Mouse (Mus musculus) limb, embryonic 11.5 days (tissue): Measurements from ENCODE around the gene Angptl7. TPM values are rescaled to one million over a fixed set of nuclear protein-coding genes. Genes with fewer than 3 reads are reported as not detected.

Experiments
- ATAC-seq: fragments of 200-750 bp; cut with Nextera tagmentation; 2 replicates; pipeline ENCODE4 v1.8.0; 2017; ENCODE audit warnings: low read depth; ENCODE audit not compliant: insufficient number of reproducible peaks, low FRiP score, low TSS enrichment
- DNase-seq: peaks from one replicate; pipeline ENCODE4 v3.0.0-alpha.2; 2015; ENCODE audit warnings: low spot score
- H3K27ac ChIP-seq: fragments of 300-500 bp; sonication (generic); replicated peaks from 2 replicates; pipeline ENCODE4 v1.5.1; 2014; ENCODE audit warnings: low read depth, mild to moderate bottlenecking, low read length
- H3K27me3 ChIP-seq: fragments of 300-500 bp; sonication (generic); 2 replicates; pipeline ENCODE4 v1.6.1; 2014; ENCODE audit warnings: mild to moderate bottlenecking, low read length, mixed read lengths; ENCODE audit not compliant: control insufficient read depth, insufficient read depth
- H3K36me3 ChIP-seq: fragments of 300-500 bp; sonication (generic); 2 replicates; pipeline ENCODE4 v1.6.1; 2014; ENCODE audit warnings: mild to moderate bottlenecking, low read length, moderate library complexity, mixed read lengths; ENCODE audit not compliant: control insufficient read depth, insufficient read depth
- H3K4me1 ChIP-seq: fragments of 300-500 bp; sonication (generic); 2 replicates; pipeline ENCODE4 v1.6.1; 2014; ENCODE audit warnings: low read length, mixed read lengths; ENCODE audit not compliant: control insufficient read depth, insufficient read depth
- H3K4me2 ChIP-seq: fragments of 300-500 bp; sonication (generic); 2 replicates; pipeline ENCODE4 v1.6.1; 2014; ENCODE audit warnings: low read depth, mild to moderate bottlenecking, moderate library complexity; ENCODE audit not compliant: severe bottlenecking
- H3K4me3 ChIP-seq: fragments of 300-500 bp; sonication (generic); 2 replicates; pipeline ENCODE4 v1.5.1; 2014; ENCODE audit warnings: low read depth, low read length
- H3K9ac ChIP-seq: fragments of 300-500 bp; sonication (generic); 2 replicates; pipeline ENCODE4 v1.6.1; 2014; ENCODE audit warnings: mild to moderate bottlenecking, low read length
- H3K9me3 ChIP-seq: fragments of 300-500 bp; sonication (generic); 2 replicates; pipeline ENCODE4 v1.6.1; 2016; ENCODE audit warnings: low read length; ENCODE audit not compliant: control insufficient read depth
- WGBS: fragments of 180-500 bp; shearing (Covaris S2); extraction: QIAGEN DNeasy Blood & Tissue Kit; methylation state at CpG from one replicate; pipeline ENCODE4 v1.1.7; 2014; 5-methylcytosine and 5-hydroxymethylcytosine counted together
- polyA plus RNA-seq: library from polyadenylated mRNA; unstranded; fragments of >200 nt; fragmentation: Nextera tagmentation; extraction: Ambion mirVana; gene quantifications from 2 replicates; pipeline ENCODE4 v1.2.1, GENCODE M21; 2014

Angptl7 gene
- polyA plus RNA-seq, result 0.11 and 0.17 TPM in 2 replicates

- Histone ChIP-seq H3K4me3 (no peak within 1 kb of the TSS), H3K4me2 (no peak within 1 kb of the TSS), H3K4me1 (peaks cover 7% of the 10 kb centered on the region), H3K36me3 (peaks cover 11% of the 10 kb centered on the region), H3K9ac (no peak within 1 kb of the TSS), H3K27ac (no peak within 1 kb of the TSS), H3K27me3 (no peaks in the 10 kb centered on the region), H3K9me3 (no peaks in the 10 kb centered on the region)
- WGBS, result 56% methylated on average over 4 of the region's 4 CpGs
- DNase-seq, result no peak
- ATAC-seq, result no peak
Measured at GRCm38 (mm10) chr4:148500410-148500867, at the start of gene Angptl7. TSS of gene Angptl7 (minus strand) at chr4:148500460.

- Histone ChIP-seq H3K4me1 (no peaks in the 10 kb centered on the region), H3K4me3 (no peak overlapping the region), H3K27ac (no peak overlapping the region), H3K36me3 (peaks cover 39% of the 10 kb centered on the region), H3K9me3 (no peaks in the 10 kb centered on the region), H3K9ac (no peak overlapping the region), H3K4me2 (no peak overlapping the region), H3K27me3 (no peaks in the 10 kb centered on the region)
- DNase-seq (no peak), ATAC-seq (no peak)
- WGBS, result 82% methylated on average over 4 of the region's 4 CpGs
Measured at GRCm38 (mm10) chr4:148549106-148549505, 48.8 kb upstream of the Angptl7 start.

GRCm38 (mm10) chr4:148535876-148536275 is 35.6 kb upstream of the Angptl7 start:
- H3K9ac ChIP-seq, result no peak overlapping the region
- DNase-seq, result no peak
- 94% methylated on average over 3 of the region's 3 CpGs for WGBS
- no peak overlapping the region for H3K4me2 ChIP-seq
- peaks cover 30% of the 10 kb centered on the region; the same call in 1 of the 2 replicates for H3K36me3 ChIP-seq
- ATAC-seq, result no peak
- no peak overlapping the region for H3K4me3 ChIP-seq
- H3K27me3 ChIP-seq, result no peaks in the 10 kb centered on the region
- no peaks in the 10 kb centered on the region for H3K4me1 ChIP-seq
- H3K27ac ChIP-seq, result no peak overlapping the region
- no peaks in the 10 kb centered on the region for H3K9me3 ChIP-seq

- Histone ChIP-seq H3K9me3 (no peaks in the 10 kb centered on the region), H3K36me3 (peaks cover 23% of the 10 kb centered on the region), H3K27ac (no peak overlapping the region), H3K9ac (no peak overlapping the region), H3K4me1 (no peaks in the 10 kb centered on the region), H3K4me2 (no peak overlapping the region), H3K27me3 (no peaks in the 10 kb centered on the region), H3K4me3 (no peak overlapping the region)
- ATAC-seq (no peak), DNase-seq (no peak)
- WGBS, result 93% methylated on average over 12 of the region's 12 CpGs
Measured at GRCm38 (mm10) chr4:148533613-148534328, 33.5 kb upstream of the Angptl7 start.

GRCm38 (mm10) chr4:148532516-148532915 is 32.3 kb upstream of the Angptl7 start:
- Histone ChIP-seq H3K4me3 (no peak overlapping the region), H3K27ac (no peak overlapping the region), H3K27me3 (no peaks in the 10 kb centered on the region), H3K9me3 (no peaks in the 10 kb centered on the region), H3K4me1 (no peaks in the 10 kb centered on the region), H3K4me2 (no peak overlapping the region), H3K9ac (no peak overlapping the region), H3K36me3 (peaks cover 23% of the 10 kb centered on the region)
- 88% methylated on average over 3 of the region's 3 CpGs for WGBS
- DNase-seq, result no peak
- no peak for ATAC-seq

GRCm38 (mm10) chr4:148531341-148531740 is 31.1 kb upstream of the Angptl7 start:
- ATAC-seq, result no peak
- WGBS, result 73% methylated on average over 4 of the region's 4 CpGs
- Histone ChIP-seq H3K4me3 (no peak overlapping the region), H3K27me3 (no peaks in the 10 kb centered on the region), H3K36me3 (peaks cover 18% of the 10 kb centered on the region), H3K4me2 (no peak overlapping the region), H3K9ac (no peak overlapping the region), H3K4me1 (no peaks in the 10 kb centered on the region), H3K27ac (no peak overlapping the region), H3K9me3 (no peaks in the 10 kb centered on the region)
- DNase-seq, result no peak

GRCm38 (mm10) chr4:148530778-148531177 is 30.5 kb upstream of the Angptl7 start:
- H3K27ac ChIP-seq, result no peak overlapping the region
- 92% methylated on average over 6 of the region's 6 CpGs for WGBS
- no peaks in the 10 kb centered on the region for H3K9me3 ChIP-seq
- DNase-seq (no peak), ATAC-seq (no peak)
- H3K4me3 ChIP-seq, result no peak overlapping the region
- no peaks in the 10 kb centered on the region for H3K4me1 ChIP-seq
- H3K9ac ChIP-seq, result no peak overlapping the region
- no peaks in the 10 kb centered on the region for H3K27me3 ChIP-seq
- peaks cover 18% of the 10 kb centered on the region for H3K36me3 ChIP-seq
- no peak overlapping the region for H3K4me2 ChIP-seq

- Histone ChIP-seq H3K4me2 (no peak overlapping the region), H3K4me3 (no peak overlapping the region), H3K4me1 (no peaks in the 10 kb centered on the region), H3K9me3 (no peaks in the 10 kb centered on the region), H3K27ac (no peak overlapping the region), H3K9ac (no peak overlapping the region), H3K36me3 (peaks cover 18% of the 10 kb centered on the region), H3K27me3 (no peaks in the 10 kb centered on the region)
- ATAC-seq (no peak), DNase-seq (no peak)
- 92% methylated on average over 5 of the region's 5 CpGs for WGBS
Measured at GRCm38 (mm10) chr4:148530351-148530750, 30.1 kb upstream of the Angptl7 start.
